Mouse (Mus musculus): Measurements from ENCODE around the gene Lemd1. TPM values are rescaled to one million over a fixed set of nuclear protein-coding genes. Genes with fewer than 3 reads are reported as not detected.

Lemd1 gene
- polyA plus RNA-seq, 1 experiment from 2014 or later, result 0.51 TPM

DNA sequence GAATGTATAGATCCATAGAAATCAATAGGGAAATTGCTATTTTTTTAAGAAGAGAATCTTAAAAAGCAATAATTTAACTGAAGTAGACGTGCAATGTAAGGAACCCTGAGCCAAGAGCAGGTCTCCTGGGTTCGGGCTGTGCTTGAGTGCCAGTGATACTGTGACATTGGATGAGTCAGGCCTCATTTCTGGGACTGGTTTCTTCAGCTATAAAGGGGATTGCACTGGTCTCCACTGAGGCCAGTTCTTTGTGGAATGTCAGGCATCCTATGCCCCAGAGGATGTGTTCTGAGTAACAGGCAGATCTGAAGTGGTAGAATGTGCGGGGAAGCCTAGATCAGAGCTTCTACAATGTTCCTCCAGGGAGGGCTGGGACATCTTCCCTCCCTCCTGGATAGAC lies 15.6 kb downstream of the Lemd1 start:
- Histone ChIP-seq H3K9me3 (replicated peaks) (no peaks in the 10 kb centered on the region), H3K4me2 (no peak overlapping the region)
- 72% methylated on average over 3 of the region's 3 CpGs for WGBS

GRCm38 (mm10) chr1:132208154-132208553 lies 16.9 kb downstream of the Lemd1 start:
- Histone ChIP-seq H3K9ac (no peak overlapping the region), H3K4me1 (peaks cover 29% of the 10 kb centered on the region), H3K4me2 (no peak overlapping the region), H3K27ac (no peak overlapping the region), H3K36me3 (no peaks in the 10 kb centered on the region), H3K4me3 (replicated peaks) (no peak overlapping the region), H3K27me3 (peaks cover 65% of the 10 kb centered on the region), H3K9me3 (replicated peaks) (no peaks in the 10 kb centered on the region)
- WGBS, result 18% methylated on average over 4 of the region's 4 CpGs
- no peak for ATAC-seq (replicated peaks; ENCODE audit: low FRiP score)

More for the DNA sequence above, 15.6 kb downstream of the Lemd1 start:
- no peak overlapping the region for H3K27ac ChIP-seq
- H3K4me1 ChIP-seq, result peaks cover 22% of the 10 kb centered on the region
- ATAC-seq (replicated peaks; ENCODE audit: low FRiP score), result no peak
- H3K27me3 ChIP-seq, result peaks cover 70% of the 10 kb centered on the region
- no peak overlapping the region for H3K9ac ChIP-seq
- no peak overlapping the region for H3K4me3 ChIP-seq (replicated peaks)
- no peaks in the 10 kb centered on the region for H3K36me3 ChIP-seq

- 38% methylated on average over 10 of the region's 10 CpGs for WGBS
- Histone ChIP-seq H3K27ac (no peak overlapping the region), H3K4me2 (no peak overlapping the region), H3K4me1 (peaks cover 29% of the 10 kb centered on the region), H3K9ac (no peak overlapping the region), H3K4me3 (replicated peaks) (no peak overlapping the region), H3K36me3 (no peaks in the 10 kb centered on the region), H3K9me3 (replicated peaks) (no peaks in the 10 kb centered on the region), H3K27me3 (peaks cover 54% of the 10 kb centered on the region)
- ATAC-seq (replicated peaks; ENCODE audit: low FRiP score), result no peak
Observed at GRCm38 (mm10) chr1:132209400-132209799, 18.2 kb downstream of the Lemd1 start.

DNA sequence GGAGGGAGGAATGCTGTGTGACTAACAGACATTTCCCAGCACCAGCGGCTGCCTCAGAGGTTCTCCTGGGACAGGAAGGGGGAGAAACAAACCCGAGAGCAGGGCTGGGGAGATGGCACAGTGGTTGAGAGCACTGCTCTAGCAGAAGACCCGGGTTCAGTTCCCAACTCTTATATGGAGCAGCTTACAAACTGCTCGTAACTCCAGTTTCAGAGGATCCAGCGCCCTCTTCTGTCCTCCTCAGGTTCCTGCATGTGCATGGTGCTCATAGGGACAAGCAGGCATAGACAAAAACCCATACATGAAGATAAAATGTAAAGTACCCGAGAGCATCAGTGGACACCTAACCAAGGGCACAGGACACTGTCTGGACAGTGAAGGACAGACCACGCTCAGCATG lies 19.7 kb downstream of the Lemd1 start:
- peaks cover 29% of the 10 kb centered on the region for H3K4me1 ChIP-seq
- 23% methylated on average over 7 of the region's 7 CpGs for WGBS
- H3K27me3 ChIP-seq, result peaks cover 51% of the 10 kb centered on the region
- no peak overlapping the region for H3K27ac ChIP-seq
- no peaks in the 10 kb centered on the region for H3K36me3 ChIP-seq
- no peak overlapping the region for H3K9ac ChIP-seq
- no peak for ATAC-seq (replicated peaks; ENCODE audit: low FRiP score)
- H3K9me3 ChIP-seq (replicated peaks), result no peaks in the 10 kb centered on the region
- H3K4me3 ChIP-seq (replicated peaks), result no peak overlapping the region
- H3K4me2 ChIP-seq, result no peak overlapping the region

- H3K4me2 ChIP-seq, result peak overlapping the region; percentile 52
- no peak overlapping the region for H3K27ac ChIP-seq
- H3K36me3 ChIP-seq, result no peaks in the 10 kb centered on the region
- H3K9me3 ChIP-seq (replicated peaks), result no peaks in the 10 kb centered on the region
- H3K27me3 ChIP-seq, result peaks cover 51% of the 10 kb centered on the region
- WGBS, result 42% methylated on average over 12 of the region's 12 CpGs
- ATAC-seq (replicated peaks; ENCODE audit: low FRiP score), result no peak
- no peak overlapping the region for H3K9ac ChIP-seq
- peak overlapping the region; percentile 28 for H3K4me3 ChIP-seq (replicated peaks)
- peaks cover 26% of the 10 kb centered on the region for H3K4me1 ChIP-seq
Observed at GRCm38 (mm10) chr1:132211672-132212071, 20.4 kb downstream of the Lemd1 start.

DNA sequence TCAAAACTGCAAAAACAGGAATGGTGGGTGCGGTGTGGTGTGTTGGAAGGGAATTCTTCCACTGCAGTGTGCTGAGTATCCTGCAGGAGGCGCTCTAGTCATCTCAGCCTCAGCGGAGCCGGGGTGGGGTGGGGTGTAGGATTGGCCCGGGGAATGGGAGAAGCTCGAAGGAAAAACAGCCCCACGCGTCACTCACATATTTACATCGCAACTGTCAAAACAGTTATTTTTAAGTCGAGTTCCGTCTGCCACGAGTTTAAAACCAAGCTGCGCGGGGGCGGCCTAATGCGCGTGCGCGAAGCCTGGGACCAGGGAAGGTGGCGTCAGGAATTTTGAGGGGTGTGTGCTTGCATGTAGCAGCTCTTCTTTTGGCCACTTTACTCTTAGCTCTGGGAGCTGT lies 21.0 kb downstream of the Lemd1 start:
- Histone ChIP-seq H3K4me2 (peak overlapping the region; percentile 52), H3K4me1 (peaks cover 26% of the 10 kb centered on the region), H3K27me3 (peaks cover 46% of the 10 kb centered on the region), H3K36me3 (no peaks in the 10 kb centered on the region), H3K9ac (no peak overlapping the region), H3K27ac (no peak overlapping the region), H3K9me3 (replicated peaks) (no peaks in the 10 kb centered on the region), H3K4me3 (replicated peaks) (peak overlapping the region; percentile 28)
- 0 out of 2 replicates have a peak, but pooled peaks have one; percentile 56 for ATAC-seq (replicated peaks; ENCODE audit: low FRiP score)
- 4% methylated on average over 20 of the region's 20 CpGs for WGBS

DNA sequence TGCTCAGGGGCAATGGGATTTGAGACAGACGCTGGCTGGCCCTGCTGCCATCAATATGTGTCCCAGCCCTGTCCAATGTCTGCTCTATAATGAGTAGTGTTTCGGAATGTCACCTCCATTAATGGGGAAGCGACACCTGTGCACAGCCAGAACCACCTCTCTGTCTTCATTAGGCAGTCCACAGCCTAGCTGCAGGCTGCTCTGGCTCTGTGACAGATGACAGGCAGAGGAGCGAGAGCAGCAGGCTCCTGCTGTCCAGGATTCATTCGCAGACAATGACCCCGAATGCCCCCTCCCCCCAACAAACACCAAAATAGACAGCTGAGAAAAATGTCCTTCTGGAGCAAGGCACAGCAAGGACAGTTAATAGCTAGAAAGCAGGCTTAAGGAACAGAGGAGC lies 21.8 kb downstream of the Lemd1 start:
- H3K27ac ChIP-seq, result no peak overlapping the region
- H3K4me3 ChIP-seq (replicated peaks), result no peak overlapping the region
- peaks cover 38% of the 10 kb centered on the region for H3K27me3 ChIP-seq
- H3K36me3 ChIP-seq, result no peaks in the 10 kb centered on the region
- H3K4me1 ChIP-seq, result peaks cover 23% of the 10 kb centered on the region
- no peak overlapping the region for H3K9ac ChIP-seq
- H3K4me2 ChIP-seq, result no peak overlapping the region
- no peaks in the 10 kb centered on the region for H3K9me3 ChIP-seq (replicated peaks)
- no peak for ATAC-seq (replicated peaks; ENCODE audit: low FRiP score)
- 43% methylated on average over 6 of the region's 6 CpGs for WGBS

DNA sequence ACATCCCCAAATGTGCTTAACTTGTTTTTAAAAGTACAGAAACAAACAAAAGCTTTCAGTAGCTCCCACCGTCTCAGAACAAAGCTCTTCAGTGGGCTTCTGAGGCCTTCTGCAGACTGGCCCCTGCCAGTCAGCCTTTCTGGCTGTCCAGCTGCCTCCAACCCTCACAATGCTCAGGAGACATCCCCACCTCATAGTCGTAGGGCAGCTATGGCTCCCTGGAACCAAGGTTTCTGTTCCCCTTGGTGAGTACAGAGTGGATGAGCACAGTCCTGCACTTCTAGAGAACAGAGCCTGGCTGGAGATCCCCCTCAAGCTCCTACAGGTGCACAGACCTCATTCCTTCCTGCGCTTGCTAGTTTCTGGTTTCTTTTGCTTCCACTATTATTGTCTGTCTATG lies 25.0 kb downstream of the Lemd1 start:
- Histone ChIP-seq H3K27me3 (peaks cover 20% of the 10 kb centered on the region), H3K9me3 (replicated peaks) (no peaks in the 10 kb centered on the region), H3K27ac (no peak overlapping the region), H3K4me3 (replicated peaks) (no peak overlapping the region), H3K4me1 (peaks cover 7% of the 10 kb centered on the region), H3K4me2 (no peak overlapping the region), H3K9ac (no peak overlapping the region), H3K36me3 (no peaks in the 10 kb centered on the region)
- ATAC-seq (replicated peaks; ENCODE audit: low FRiP score), result no peak
- WGBS, result 45% methylated on average over 3 of the region's 3 CpGs

- no peak overlapping the region for H3K4me2 ChIP-seq
- peaks cover 13% of the 10 kb centered on the region for H3K27me3 ChIP-seq
- H3K9ac ChIP-seq, result no peak overlapping the region
- no peak overlapping the region for H3K4me3 ChIP-seq (replicated peaks)
- 49% methylated on average over 2 of the region's 2 CpGs for WGBS
- ATAC-seq (replicated peaks; ENCODE audit: low FRiP score), result no peak
- no peaks in the 10 kb centered on the region for H3K9me3 ChIP-seq (replicated peaks)
- H3K4me1 ChIP-seq, result no peaks in the 10 kb centered on the region
- no peaks in the 10 kb centered on the region for H3K36me3 ChIP-seq
- no peak overlapping the region for H3K27ac ChIP-seq
Observed at GRCm38 (mm10) chr1:132221627-132222026, 30.4 kb downstream of the Lemd1 start.

- H3K4me3 ChIP-seq (replicated peaks), result no peak overlapping the region
- H3K9me3 ChIP-seq (replicated peaks), result no peaks in the 10 kb centered on the region
- H3K27me3 ChIP-seq, result peaks cover 13% of the 10 kb centered on the region
- 44% methylated on average over 6 of the region's 6 CpGs for WGBS
- H3K4me2 ChIP-seq, result no peak overlapping the region
- no peak overlapping the region for H3K27ac ChIP-seq
- no peaks in the 10 kb centered on the region for H3K4me1 ChIP-seq
- no peaks in the 10 kb centered on the region for H3K36me3 ChIP-seq
- no peak overlapping the region for H3K9ac ChIP-seq
- no peak for ATAC-seq (replicated peaks; ENCODE audit: low FRiP score)
Observed at GRCm38 (mm10) chr1:132222166-132222565, 30.9 kb downstream of the Lemd1 start.

DNA sequence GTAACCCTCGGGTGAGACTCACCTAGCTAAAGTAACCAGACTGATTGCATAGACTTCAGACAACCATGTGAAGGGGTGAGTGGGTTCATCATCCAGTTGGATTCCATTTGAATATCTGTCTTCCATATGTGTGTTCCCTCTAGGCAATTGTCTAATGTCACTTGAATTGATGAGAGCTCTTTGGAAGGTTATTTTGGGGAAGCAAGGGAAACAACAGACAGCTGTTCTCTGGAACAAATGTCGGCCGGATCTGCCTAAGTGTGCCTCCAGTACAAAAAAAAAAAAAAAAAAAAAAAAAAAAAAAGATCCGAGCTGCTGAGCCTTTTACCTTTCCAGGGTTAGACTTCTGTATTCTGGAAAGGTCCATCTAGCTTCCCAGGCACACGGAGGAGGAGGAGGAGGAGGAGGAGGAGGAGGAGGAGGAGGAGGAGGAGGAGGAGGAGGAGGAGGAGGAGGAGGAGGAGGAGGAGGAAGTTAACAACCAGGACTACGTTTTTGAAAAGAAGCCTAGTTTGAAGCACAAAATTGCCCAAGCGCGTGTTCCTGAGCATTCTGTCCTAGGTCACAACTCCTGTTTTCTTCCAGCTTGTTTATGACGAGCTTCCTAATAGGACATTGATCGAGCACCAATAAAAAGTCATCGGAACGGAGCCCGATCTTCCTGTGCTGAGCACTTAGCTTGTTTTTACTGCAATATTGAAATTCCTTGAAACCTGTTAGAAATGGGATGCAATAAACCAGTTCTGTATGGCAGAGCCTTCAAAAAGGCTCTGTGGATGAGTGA lies 35.3 kb downstream of the Lemd1 start:
- no peaks in the 10 kb centered on the region for H3K36me3 ChIP-seq
- H3K4me2 ChIP-seq, result no peak overlapping the region
- H3K27ac ChIP-seq, result no peak overlapping the region
- no peaks in the 10 kb centered on the region for H3K9me3 ChIP-seq (replicated peaks)
- 65% methylated on average over 11 of the region's 13 CpGs for WGBS
- H3K9ac ChIP-seq, result no peak overlapping the region
- no peak overlapping the region for H3K4me3 ChIP-seq (replicated peaks)
- no peak for ATAC-seq (replicated peaks; ENCODE audit: low FRiP score)
- peaks cover 5% of the 10 kb centered on the region for H3K27me3 ChIP-seq
- no peaks in the 10 kb centered on the region for H3K4me1 ChIP-seq

DNA sequence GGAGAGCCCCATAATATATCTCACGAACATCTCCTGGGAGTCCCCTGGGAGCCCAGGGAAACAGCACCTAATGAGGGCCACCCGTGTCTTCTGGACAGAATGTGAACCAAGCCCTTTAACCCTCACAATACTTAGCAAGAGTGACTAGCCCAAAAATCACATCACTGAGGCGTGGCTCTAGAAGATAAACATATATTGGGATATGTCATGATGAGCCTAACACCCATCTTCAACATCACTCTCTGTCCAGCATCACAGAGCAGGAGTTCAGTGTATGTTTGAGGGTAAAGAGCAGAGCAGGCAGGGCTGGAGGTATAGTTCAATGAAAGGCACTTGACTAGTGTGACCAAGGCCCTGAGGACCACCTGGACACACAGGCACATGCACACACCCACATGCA lies 38.4 kb downstream of the Lemd1 start, which contains the start of gene Gm10188:
Gene Gm10188 (minus strand): TSS at position 101 of the 400 bp plus-strand sequence.
- no peaks in the 10 kb centered on the region for H3K36me3 ChIP-seq
- no peak within 1 kb of the TSS for H3K9ac ChIP-seq
- H3K4me3 ChIP-seq (replicated peaks), result no peak within 1 kb of the TSS
- WGBS, result 84% methylated on average over 3 of the region's 3 CpGs
- H3K9me3 ChIP-seq (replicated peaks), result no peaks in the 10 kb centered on the region
- no peak within 1 kb of the TSS for H3K4me2 ChIP-seq
- ATAC-seq (replicated peaks; ENCODE audit: low FRiP score), result no peak
- peaks cover 6% of the 10 kb centered on the region; the same call in 1 of the 2 replicates for H3K4me1 ChIP-seq
- H3K27me3 ChIP-seq, result peaks cover 9% of the 10 kb centered on the region
- no peak within 1 kb of the TSS for H3K27ac ChIP-seq
